Mouse (Mus musculus) hindbrain, embryonic 12.5 days (tissue): ENCODE results near the gene Hsp90aa1. TPM values are rescaled to one million over a fixed set of nuclear protein-coding genes. Genes with fewer than 3 reads are reported as not detected.
A peak's percentile ranks its signal among the peaks of the same experiment; 100 is the strongest.
"Not testable (repeated sequence)": the region's sequence is repeated elsewhere in the genome, so short reads cannot be mapped to it uniquely, and the experiment has no call there.

Experiments
- ATAC-seq: fragments of 200-750 bp; cut with Nextera tagmentation; 2 replicates; pipeline ENCODE4 v1.8.0; 2017; ENCODE audit warnings: moderate TSS enrichment; ENCODE audit not compliant: low FRiP score
- H3K27ac ChIP-seq: fragments of 300-500 bp; sonication (generic); 2 replicates; pipeline ENCODE4 v1.5.1; 2016; ENCODE audit warnings: mild to moderate bottlenecking
- H3K27me3 ChIP-seq: fragments of 300-500 bp; sonication (generic); 2 replicates; pipeline ENCODE4 v1.6.1; 2016; ENCODE audit warnings: mild to moderate bottlenecking
- H3K36me3 ChIP-seq: fragments of 300-500 bp; sonication (generic); 2 replicates; pipeline ENCODE4 v1.6.1; 2016; ENCODE audit warnings: mild to moderate bottlenecking
- H3K4me1 ChIP-seq: fragments of 300-500 bp; sonication (generic); 2 replicates; pipeline ENCODE4 v1.6.1; 2016
- H3K4me2 ChIP-seq: fragments of 300-500 bp; sonication (generic); replicated peaks from 2 replicates; pipeline ENCODE4 v1.6.1; 2016; ENCODE audit warnings: mild to moderate bottlenecking
- H3K4me3 ChIP-seq: fragments of 300-500 bp; sonication (generic); 2 replicates; pipeline ENCODE4 v1.5.1; 2016; ENCODE audit warnings: mild to moderate bottlenecking
- H3K9ac ChIP-seq: fragments of 300-500 bp; sonication (generic); 2 replicates; pipeline ENCODE4 v1.6.1; 2016; ENCODE audit warnings: mild to moderate bottlenecking, moderate library complexity
- H3K9me3 ChIP-seq: fragments of 300-500 bp; sonication (generic); replicated peaks from 2 replicates; pipeline ENCODE4 v1.6.1; 2016; ENCODE audit warnings: mild to moderate bottlenecking
- WGBS: fragments of 180-500 bp; shearing (Covaris S2); methylation state at CpG from one replicate; pipeline ENCODE4 v1.1.7; 2016; 5-methylcytosine and 5-hydroxymethylcytosine counted together
- polyA plus RNA-seq: library from polyadenylated mRNA; unstranded; fragments of >200 nt; fragmentation: Nextera tagmentation; extraction: Ambion mirVana; gene quantifications from 2 replicates; pipeline ENCODE4 v1.2.1, GENCODE M21; 2016

Hsp90aa1 gene
- polyA plus RNA-seq = 1,025 and 1,103 TPM in 2 replicates

GRCm38 (mm10) chr12:110702556-110702955 is at the start of gene Hsp90aa1:
Gene Hsp90aa1 (minus strand): TSS chr12:110702728.
- Histone ChIP-seq H3K9me3 (no peaks in the 10 kb centered on the region), H3K4me3 (no peak within 1 kb of the TSS), H3K4me2 (no peak within 1 kb of the TSS), H3K27ac (no peak within 1 kb of the TSS), H3K27me3 (peaks cover 2% of the 10 kb centered on the region; the same call in 1 of the 2 replicates), H3K4me1 (peaks cover 16% of the 10 kb centered on the region), H3K9ac (no peak within 1 kb of the TSS), H3K36me3 (no peaks in the 10 kb centered on the region)
- no peak for ATAC-seq
- 56% methylated on average over 4 of the region's 4 CpGs for WGBS

DNA sequence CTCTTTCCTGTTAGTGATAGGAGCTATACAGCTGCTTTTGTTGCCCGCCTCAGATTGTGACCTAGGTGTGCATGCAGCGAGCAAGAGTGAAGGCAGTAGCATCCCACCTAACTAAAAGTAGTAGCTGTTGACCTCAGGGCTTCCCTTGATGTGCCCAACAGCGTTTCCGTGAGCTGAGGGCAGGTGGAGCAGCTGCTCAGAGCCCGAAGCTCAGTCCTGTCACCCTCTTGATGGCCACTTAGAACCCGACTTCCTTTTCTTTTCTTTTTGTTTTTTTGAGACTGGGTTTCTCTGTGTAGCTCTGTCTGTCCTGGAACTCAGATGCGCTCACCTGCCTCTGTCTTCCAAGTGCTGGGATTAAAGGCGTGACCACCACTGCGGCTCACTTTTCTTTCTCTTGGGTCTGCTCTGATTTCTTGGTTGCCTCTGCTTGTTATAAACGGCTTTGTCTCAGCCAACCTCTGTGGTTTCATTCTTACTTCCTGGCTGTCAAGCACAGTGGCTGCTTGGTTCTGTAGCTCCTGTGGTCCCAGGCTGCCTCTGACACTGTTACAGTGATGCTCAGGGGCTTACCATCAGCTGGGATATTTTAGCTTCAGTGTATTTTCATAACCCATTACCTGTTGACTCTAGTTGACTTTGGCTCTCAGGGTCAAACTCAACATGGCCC is 48.4 kb upstream of the Hsp90aa1 start:
- peaks cover 22% of the 10 kb centered on the region for H3K36me3 ChIP-seq
- ATAC-seq = no peak
- peaks cover 4% of the 10 kb centered on the region; the same call in 1 of the 2 replicates for H3K4me1 ChIP-seq
- H3K9me3 ChIP-seq = no peaks in the 10 kb centered on the region
- H3K4me3 ChIP-seq = no peak overlapping the region
- 88% methylated on average over 10 of the region's 10 CpGs for WGBS
- H3K27ac ChIP-seq = no peak overlapping the region
- H3K9ac ChIP-seq = no peak overlapping the region
- H3K27me3 ChIP-seq = no peaks in the 10 kb centered on the region
- no peak overlapping the region for H3K4me2 ChIP-seq

GRCm38 (mm10) chr12:110738158-110738921 is 35.8 kb upstream of the Hsp90aa1 start:
- WGBS = under 1% methylated on average over 72 of the region's 72 CpGs
- Histone ChIP-seq H3K27ac (peak overlapping the region; percentile 86), H3K36me3 (no peaks in the 10 kb centered on the region), H3K27me3 (peaks cover 14% of the 10 kb centered on the region; the same call in 1 of the 2 replicates), H3K9me3 (no peaks in the 10 kb centered on the region), H3K4me3 (peak overlapping the region; percentile 96), H3K9ac (peak overlapping the region; percentile 96), H3K4me2 (peak overlapping the region; percentile 86), H3K4me1 (peaks cover 14% of the 10 kb centered on the region)
- ATAC-seq = peak; percentile 77

DNA sequence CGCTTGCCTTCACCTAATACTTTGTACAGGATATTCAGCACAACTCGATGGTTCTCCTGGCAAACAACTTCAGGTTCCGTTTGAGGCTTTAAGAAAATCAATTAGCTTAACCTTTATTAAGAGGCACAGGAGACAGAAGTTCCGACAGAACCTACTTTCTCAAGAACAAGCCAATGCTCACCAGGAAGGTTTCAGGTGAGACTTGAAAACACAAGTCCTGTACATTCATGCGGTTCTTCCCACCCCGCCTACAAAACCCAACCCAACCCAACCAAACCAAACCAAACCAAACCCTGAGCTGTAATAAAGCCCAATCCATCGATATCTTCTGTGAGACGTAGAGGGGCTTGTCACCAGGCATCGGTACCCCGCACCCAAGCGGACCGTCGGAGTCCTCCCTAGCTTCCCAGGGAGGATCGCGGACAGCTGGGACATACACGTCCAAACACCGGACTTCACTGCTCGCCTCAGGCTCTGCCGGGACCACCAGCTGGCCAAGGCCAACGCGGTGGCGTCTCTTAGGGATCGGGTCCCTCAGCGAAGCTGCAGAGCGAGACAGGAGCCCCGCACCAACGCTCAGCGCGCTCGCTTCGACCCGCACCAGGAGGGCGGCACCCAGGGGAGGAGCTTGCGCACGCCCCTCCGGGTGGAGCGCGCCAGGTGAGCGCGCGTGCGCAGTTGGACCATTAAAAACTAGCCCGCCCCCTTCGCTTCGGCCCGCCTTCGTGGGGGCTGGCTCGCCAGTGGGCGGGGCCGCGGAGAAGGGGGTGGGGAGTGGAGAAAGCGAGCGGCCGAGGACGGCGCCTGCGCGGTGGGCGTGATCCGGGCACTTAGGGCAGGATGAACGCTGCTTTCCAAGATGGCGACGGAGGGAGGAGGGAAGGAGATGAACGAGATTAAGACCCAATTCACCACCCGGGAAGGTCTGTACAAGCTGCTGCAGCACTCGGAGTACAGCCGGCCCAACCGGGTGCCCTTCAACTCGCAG is 34.9 kb upstream of the Hsp90aa1 start, which contains the start of gene Wdr20:
Gene Wdr20 (plus strand): TSS at position 775 of the 988 bp plus-strand sequence.
- no peaks in the 10 kb centered on the region for H3K36me3 ChIP-seq
- H3K4me3 ChIP-seq = peak within 1 kb of the TSS; percentile 96
- H3K9ac ChIP-seq = peak within 1 kb of the TSS; percentile 96
- peak within 1 kb of the TSS; percentile 86 for H3K27ac ChIP-seq
- 2% methylated on average over 63 of the region's 69 CpGs for WGBS
- ATAC-seq = peak; percentile 95
- peaks cover 14% of the 10 kb centered on the region for H3K4me1 ChIP-seq
- peak within 1 kb of the TSS; percentile 86 for H3K4me2 ChIP-seq
- H3K27me3 ChIP-seq = peaks cover 14% of the 10 kb centered on the region; the same call in 1 of the 2 replicates
- H3K9me3 ChIP-seq = no peaks in the 10 kb centered on the region

DNA sequence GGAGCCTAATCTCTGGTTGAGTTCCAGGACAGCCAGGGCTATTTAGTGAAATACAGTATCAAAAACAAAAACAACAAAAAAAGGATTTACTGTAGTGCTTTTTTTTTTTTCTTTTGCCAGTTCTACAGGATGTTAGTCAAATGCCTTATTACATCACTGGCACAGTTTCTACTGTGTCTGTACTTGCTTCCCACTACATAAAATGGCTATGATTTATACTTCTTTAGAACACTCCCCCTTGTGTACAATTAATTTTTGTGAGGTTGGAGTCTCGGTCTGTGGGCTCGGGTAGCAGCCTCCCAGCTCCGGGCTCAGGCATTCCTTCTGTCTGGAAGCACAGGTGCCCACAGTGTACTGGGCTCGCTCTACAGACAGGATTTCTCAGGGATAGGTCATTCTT is 34.1 kb upstream of the Hsp90aa1 start:
- 21% methylated on average over 4 of the region's 4 CpGs for WGBS
- ATAC-seq = no peak
- H3K4me3 ChIP-seq = peak overlapping the region; percentile 96

DNA sequence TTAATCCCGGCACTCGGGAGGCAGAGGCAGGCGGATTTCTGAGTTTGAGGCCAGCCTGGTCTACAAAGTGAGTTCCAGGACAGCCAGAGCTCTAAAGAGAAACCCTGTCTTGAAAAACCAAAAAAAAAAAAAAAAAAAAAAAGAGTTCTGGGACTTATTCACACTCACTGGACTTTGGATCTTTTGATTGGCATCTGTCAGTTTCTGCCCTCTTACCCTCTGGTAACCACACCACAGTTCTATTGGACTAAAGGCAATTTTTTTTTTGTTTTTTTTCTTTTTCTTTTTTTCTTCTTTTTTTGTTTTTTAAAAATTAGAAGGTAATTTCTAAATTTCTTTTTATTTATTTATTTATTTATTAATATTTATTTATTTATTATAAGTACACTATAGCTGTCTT is 30.7 kb upstream of the Hsp90aa1 start:
- H3K9me3 ChIP-seq = not testable (repeated sequence)

More for the DNA sequence above, 34.1 kb upstream of the Hsp90aa1 start:
- Histone ChIP-seq H3K36me3 (no peaks in the 10 kb centered on the region), H3K4me1 (peaks cover 14% of the 10 kb centered on the region), H3K27ac (no peak overlapping the region), H3K9me3 (no peaks in the 10 kb centered on the region), H3K4me2 (peak overlapping the region; percentile 86), H3K27me3 (peaks cover 14% of the 10 kb centered on the region; the same call in 1 of the 2 replicates), H3K9ac (no peak overlapping the region)

GRCm38 (mm10) chr12:110726428-110726827 is 23.9 kb upstream of the Hsp90aa1 start:
- Histone ChIP-seq H3K4me3 (no peak overlapping the region), H3K4me2 (no peak overlapping the region), H3K27ac (no peak overlapping the region), H3K4me1 (no peaks in the 10 kb centered on the region), H3K27me3 (peaks cover 3% of the 10 kb centered on the region; the same call in 1 of the 2 replicates), H3K36me3 (no peaks in the 10 kb centered on the region), H3K9ac (no peak overlapping the region), H3K9me3 (no peaks in the 10 kb centered on the region)
- no peak for ATAC-seq
- 58% methylated on average over 1 of the region's 1 CpGs for WGBS

More for the DNA sequence above, 30.7 kb upstream of the Hsp90aa1 start:
- H3K9ac ChIP-seq, H3K4me1 ChIP-seq, H3K4me3 ChIP-seq, H3K36me3 ChIP-seq, H3K4me2 ChIP-seq, ATAC-seq, H3K27ac ChIP-seq: not testable (repeated sequence)
- peaks cover 17% of the 10 kb centered on the region; the same call in 1 of the 2 replicates for H3K27me3 ChIP-seq
- 94% methylated on average over 3 of the region's 3 CpGs for WGBS

GRCm38 (mm10) chr12:110725489-110725888 is 23.0 kb upstream of the Hsp90aa1 start:
- Histone ChIP-seq H3K9me3 (no peaks in the 10 kb centered on the region), H3K4me3 (no peak overlapping the region), H3K9ac (no peak overlapping the region), H3K4me2 (no peak overlapping the region), H3K27ac (no peak overlapping the region), H3K4me1 (no peaks in the 10 kb centered on the region), H3K27me3 (peaks cover 3% of the 10 kb centered on the region; the same call in 1 of the 2 replicates), H3K36me3 (no peaks in the 10 kb centered on the region)
- no peak for ATAC-seq
- 85% methylated on average over 5 of the region's 5 CpGs for WGBS

- Histone ChIP-seq H3K27me3 (peaks cover 3% of the 10 kb centered on the region; the same call in 1 of the 2 replicates), H3K4me3 (no peak overlapping the region), H3K4me1 (no peaks in the 10 kb centered on the region), H3K36me3 (no peaks in the 10 kb centered on the region), H3K9ac (no peak overlapping the region), H3K9me3 (no peaks in the 10 kb centered on the region), H3K27ac (no peak overlapping the region), H3K4me2 (no peak overlapping the region)
- ATAC-seq = no peak
- WGBS = 90% methylated on average over 5 of the region's 5 CpGs
Measured at GRCm38 (mm10) chr12:110725051-110725450, 22.5 kb upstream of the Hsp90aa1 start.

DNA sequence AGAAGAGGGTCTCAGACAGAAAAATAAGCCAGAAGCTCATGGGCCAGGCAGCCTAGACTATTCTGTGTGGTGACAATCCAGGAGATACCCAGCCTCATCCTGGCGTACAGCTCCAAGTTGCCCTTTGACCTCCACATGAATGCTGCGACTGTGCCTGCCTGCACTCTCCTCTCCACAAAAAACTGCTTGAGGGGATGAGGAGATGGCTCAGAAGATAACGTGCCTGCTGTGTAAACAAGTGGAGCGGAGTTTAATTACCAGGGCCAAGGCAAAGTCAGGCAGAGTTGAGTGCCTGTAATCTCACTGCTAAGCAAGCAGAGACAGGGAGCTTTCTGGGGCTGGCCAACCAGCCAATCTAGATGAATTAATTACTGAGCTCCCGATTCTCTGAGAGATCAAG is 13.5 kb upstream of the Hsp90aa1 start:
- Histone ChIP-seq H3K27ac (no peak overlapping the region), H3K4me1 (no peaks in the 10 kb centered on the region), H3K27me3 (peaks cover 6% of the 10 kb centered on the region; the same call in 1 of the 2 replicates), H3K9me3 (no peaks in the 10 kb centered on the region), H3K36me3 (no peaks in the 10 kb centered on the region), H3K4me2 (no peak overlapping the region), H3K9ac (no peak overlapping the region), H3K4me3 (no peak overlapping the region)
- no peak for ATAC-seq
- 31% methylated on average over 5 of the region's 5 CpGs for WGBS

DNA sequence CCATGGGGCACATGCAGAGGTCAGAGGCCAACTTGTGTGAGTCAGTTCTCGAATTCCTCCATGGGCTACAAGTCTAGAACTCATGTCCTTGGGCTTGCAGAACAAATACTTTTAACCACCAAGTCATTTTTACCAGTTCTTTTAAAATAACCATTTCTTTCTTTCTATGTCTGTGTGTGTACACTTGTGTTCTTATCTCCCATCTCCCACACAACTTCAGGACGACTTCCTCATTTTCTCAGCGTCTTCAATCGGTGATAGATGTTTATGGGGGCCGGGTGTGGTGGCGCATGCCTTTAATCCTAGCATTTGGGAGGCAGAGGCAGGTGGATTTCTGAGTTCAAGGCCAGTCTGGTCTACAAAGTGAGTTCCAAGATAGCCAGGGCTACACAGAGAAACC is 11.7 kb upstream of the Hsp90aa1 start:
- Histone ChIP-seq H3K4me3 (no peak overlapping the region), H3K4me1 (no peaks in the 10 kb centered on the region), H3K27ac (no peak overlapping the region), H3K9ac (no peak overlapping the region), H3K36me3 (no peaks in the 10 kb centered on the region), H3K9me3 (no peaks in the 10 kb centered on the region), H3K27me3 (peaks cover 1% of the 10 kb centered on the region; the same call in 1 of the 2 replicates), H3K4me2 (no peak overlapping the region)
- ATAC-seq = no peak
- 96% methylated on average over 6 of the region's 6 CpGs for WGBS
